Mouse (Mus musculus): ENCODE data around the gene Timm13. TPM values are rescaled to one million over a fixed set of nuclear protein-coding genes. Genes with fewer than 3 reads are reported as not detected.

The Timm13 gene
- total and polyA plus RNA-seq, 3 experiments = 174 to 243 (median 231) TPM

GRCm38 (mm10) chr10:80933421-80933979, 32.7 kb upstream of the Timm13 start:
- peak; percentile 46 for DNase-seq

DNA sequence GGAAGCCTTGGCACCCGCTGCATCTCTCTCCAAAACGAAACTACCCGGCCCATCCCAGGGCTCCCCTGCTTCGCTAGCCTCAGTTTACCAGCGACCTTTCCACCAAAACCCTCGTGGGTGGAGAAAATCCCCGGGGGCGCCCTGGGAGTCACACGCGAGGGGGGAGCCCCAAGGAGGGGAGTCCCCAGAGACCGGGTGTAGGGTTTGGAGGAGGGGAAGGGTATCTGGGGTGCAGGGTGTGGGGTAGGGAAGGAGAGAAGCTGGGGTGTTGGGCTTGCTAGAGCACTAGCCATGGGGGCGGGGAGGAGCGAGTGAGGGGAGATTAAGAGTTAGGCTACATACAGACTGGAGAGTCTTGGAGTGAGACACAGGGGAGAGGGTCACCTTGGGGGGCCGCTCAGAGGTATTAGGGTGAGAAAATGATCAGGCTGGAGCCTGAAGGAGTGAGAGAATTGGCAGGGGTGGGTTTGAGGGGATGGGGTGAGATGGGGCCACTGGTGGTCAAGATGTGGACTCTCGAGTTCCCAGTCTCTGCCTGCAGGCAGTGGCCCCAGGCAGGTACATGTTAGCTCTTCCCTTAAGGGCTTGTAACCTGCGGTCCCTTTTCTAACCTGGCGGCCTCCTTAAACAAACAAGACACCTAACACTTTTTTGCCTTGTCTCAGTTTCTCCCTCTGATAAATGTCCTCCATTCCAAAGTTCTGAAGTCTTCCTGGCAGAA, 32.1 kb upstream of the Timm13 start:
- DNase-seq = peak; percentile 37

DNA sequence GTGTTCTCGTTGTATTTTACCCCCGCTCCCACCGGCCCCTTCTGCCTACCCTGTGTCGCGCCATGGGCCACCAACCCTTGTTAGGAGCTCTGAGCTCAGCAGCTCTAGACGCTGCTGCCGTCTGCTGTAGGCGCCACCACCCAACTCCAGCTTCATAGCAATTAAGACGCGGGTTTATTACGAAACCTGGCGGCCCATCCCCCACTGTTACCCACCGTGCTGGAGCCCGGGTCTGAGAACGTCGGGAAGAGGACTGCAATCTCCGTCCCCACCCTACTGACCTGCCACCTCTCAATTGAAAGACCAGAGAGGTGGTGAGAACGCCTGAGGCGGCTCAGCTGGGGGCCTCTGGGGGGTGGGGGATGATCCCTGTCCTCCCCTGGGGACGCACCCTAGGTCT, 31.4 kb upstream of the Timm13 start:
- no peak for DNase-seq

- no peak for DNase-seq
Measured at GRCm38 (mm10) chr10:80931695-80932094, 30.9 kb upstream of the Timm13 start.

GRCm38 (mm10) chr10:80931153-80931671, 30.4 kb upstream of the Timm13 start:
- DNase-seq = peak; percentile 71

DNA sequence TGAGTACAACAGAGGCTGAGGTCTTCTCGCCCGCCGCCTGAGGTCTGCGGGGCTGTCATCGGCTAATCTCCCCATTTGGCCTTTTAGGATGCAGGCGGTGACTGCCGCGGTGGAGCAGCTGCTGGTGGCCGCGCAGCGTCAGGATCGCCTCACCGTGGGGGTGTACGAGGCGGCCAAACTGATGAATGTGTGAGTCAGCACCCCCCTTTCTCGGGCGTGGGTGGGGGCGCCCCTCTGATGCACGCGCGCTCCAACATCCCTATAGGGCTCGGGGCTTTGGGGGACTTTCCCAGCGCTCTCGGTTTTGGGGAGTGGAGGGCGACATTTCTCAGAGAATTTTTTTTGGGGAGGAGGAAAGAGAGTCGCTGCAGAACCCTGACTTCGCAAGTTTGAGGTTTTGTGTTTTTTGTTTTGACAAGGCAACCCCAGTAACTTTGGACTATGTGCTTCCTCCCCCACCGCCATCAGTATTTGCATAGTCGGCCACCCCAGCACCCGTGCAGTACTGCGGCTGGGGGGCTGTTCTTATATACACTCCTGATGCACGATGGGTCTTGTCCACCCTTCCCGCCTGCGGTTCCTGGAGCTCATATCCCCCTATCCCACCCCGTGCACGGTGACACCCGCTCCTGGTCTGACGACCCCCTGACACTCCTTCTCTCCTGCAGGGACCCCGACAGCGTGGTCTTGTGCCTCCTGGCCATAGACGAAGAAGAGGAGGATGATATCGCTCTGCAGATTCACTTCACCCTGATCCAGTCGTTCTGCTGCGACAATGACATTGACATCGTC, 29.8 kb upstream of the Timm13 start:
- peak; percentile 72 for DNase-seq

- peak; percentile 99 for DNase-seq
Measured at GRCm38 (mm10) chr10:80929299-80930226, 28.8 kb upstream of the Timm13 start, which contains the start of gene Gadd45b. Gene Gadd45b, plus strand, starts transcription at chr10:80930073.

DNA sequence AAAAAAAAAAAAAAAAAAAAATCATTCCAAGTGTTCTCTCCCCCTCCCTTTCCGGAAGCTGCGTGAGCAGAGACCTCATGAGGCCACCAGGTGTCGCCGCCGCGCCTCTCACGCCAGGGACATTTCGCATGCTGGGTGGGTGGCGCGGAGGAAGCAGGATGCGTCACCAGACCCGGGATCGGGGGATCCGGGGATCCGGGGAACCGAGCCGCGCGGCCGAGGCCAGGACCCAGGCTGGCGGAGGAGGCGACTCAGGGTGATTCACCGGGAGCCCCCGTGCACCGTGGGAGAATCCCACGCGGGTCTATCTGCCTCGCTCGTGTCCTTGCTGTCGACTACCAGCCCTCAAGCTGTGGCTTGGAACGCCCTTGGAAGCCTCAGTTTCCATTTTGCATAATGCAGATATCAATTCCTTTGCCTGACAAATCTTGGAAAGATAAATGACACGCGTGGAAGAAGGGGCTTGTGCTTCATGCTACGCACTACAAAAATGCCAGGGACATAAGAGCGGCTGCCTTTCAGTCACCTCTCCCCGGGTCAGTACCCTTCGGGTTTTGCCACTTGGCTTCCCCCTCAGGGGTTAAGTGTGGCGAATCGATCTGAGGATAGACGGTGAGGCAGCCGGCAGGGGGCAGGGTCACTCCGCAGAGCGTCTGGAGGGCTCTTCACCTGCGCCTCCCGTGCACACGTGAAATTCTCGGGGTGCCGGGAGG, 28.0 kb upstream of the Timm13 start:
- peak; percentile 94 for DNase-seq

DNA sequence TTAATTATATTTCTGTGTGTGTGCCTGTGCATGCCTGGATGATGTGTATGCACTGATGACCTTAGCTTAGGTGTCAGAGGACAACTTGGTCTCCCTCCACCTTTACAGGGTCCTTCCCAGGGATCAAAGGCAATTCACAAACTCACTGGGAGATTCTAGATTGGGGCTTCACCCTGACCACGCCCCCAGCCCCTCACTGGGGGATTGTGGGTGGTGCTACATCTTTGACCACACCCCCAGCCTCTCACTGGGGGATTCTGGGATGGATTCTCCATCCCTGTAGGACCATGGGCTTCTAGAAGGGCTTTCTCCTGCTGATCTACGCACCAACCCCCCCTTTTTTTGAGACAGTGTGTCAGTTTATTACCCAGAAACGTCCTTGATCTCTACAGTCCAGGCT, 24.7 kb upstream of the Timm13 start:
- DNase-seq = no peak

DNA sequence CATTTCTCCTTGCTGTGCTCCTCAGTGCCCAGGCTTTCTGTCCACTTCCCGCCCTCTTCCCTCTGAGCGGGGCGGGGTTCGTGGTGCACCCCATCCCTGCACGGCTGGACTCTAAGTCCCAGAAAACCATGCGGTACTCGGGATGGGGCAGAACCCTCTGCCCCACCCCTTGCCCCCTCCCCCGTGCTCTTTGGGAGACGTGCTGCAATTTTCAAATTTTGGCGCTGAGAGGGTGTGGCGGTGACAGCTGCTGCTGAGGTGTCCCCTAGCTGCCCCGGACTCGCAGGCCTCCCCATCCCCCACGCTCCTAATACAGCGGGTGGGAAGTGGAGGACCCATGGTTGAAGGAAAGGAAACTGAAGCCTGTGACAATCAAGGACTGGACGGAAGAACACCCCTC, 21.2 kb upstream of the Timm13 start:
- no peak for DNase-seq

GRCm38 (mm10) chr10:80917779-80918434, 17.1 kb upstream of the Timm13 start, which contains the start of gene Lmnb2:
Gene Lmnb2, minus strand, starts transcription at chr10:80918245.
- DNase-seq = peak; percentile 83

DNA sequence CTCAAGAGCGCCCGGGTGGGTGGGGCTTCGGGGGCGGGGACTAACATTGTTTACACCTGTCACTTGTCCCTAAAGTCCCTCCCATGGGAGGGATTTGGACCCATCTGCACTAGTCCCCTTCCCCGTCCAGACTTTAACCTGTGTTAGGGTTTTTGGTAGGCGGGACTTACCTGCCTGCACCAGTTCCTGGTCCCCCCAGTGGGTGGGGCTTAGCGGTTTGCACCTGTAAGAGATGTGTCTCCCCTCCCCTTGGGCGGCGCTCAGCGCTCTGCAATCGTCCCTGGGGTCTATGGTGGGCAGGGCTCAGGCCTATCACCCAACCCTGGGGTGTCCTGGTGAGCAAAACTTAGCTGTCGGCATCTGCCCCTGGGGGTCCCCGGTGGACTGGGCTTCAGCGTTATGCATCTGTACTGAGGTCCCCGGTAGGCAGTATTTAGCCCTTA, 16.6 kb upstream of the Timm13 start:
- DNase-seq = no peak

DNA sequence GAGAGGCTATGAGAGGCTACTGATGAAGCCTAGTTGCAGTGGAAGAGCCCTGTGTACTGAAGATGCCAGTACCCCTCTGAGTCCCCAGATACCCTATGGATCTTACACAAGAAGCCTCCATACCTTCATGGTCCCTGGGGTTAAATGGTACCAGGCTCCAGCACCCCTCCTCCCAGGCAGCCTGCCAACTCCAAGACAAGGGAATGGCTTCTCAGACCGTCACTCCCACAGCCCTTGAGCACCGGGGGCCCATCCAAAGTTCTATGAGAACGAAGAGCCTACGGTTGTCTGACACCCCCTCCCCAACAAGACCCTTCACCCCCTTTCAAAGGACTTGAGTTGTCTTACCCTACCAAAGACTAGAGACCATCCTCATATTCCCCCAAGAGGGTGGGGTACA, 15.0 kb upstream of the Timm13 start:
- DNase-seq = no peak

GRCm38 (mm10) chr10:80915260-80915659, 14.5 kb upstream of the Timm13 start:
- no peak for DNase-seq

DNA sequence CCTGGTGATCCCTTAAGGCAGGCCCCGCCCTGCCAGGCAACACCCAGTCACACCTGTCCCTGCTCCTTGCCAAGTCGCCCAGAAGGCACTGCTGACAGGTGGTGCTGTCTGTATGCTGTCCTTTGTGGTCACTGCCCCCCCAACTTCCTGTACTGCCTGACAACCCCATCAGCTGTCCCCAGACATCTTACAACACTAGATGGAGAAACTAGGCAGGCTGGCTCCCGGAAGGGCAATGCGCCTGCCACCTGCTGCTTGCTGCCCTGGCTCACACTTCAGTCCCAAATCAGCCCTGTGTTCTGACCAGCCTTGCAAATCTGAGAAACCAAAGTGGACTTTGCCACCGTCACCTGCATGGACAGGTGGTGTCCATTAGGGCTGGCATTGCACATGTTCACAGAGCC, 13.5 kb upstream of the Timm13 start:
- peak; percentile 5 for DNase-seq

DNA sequence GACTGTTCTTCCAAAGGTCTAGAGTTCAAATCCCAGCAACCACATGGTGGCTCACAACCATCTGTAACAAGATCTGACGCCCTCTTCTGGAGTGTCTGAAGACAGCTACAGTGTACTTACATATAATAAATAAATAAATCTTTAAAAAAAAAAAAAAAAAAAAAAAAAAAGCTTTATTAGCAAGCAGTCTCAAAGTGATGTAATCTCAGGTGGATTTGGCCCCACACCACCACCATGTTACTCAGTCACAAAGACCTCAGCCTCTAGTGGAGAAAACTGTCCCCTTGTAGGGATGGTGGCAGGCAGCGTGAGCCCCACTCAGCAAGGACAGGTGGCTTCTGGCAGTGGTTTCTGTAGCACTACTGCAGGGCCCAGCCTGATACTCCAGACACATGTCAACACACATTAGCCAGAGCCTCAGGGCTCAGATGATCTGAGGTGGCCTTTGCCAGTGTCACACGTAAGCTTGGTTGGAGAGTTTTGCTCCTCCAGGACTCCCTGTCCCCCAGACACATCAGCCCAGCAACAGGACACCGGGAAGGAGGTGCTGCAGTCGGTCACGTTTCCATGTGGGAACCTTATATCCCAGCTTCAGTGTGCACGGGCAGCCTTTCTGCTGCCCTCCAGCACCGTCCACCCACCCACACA, 12.7 kb upstream of the Timm13 start:
- DNase-seq = no peak

DNA sequence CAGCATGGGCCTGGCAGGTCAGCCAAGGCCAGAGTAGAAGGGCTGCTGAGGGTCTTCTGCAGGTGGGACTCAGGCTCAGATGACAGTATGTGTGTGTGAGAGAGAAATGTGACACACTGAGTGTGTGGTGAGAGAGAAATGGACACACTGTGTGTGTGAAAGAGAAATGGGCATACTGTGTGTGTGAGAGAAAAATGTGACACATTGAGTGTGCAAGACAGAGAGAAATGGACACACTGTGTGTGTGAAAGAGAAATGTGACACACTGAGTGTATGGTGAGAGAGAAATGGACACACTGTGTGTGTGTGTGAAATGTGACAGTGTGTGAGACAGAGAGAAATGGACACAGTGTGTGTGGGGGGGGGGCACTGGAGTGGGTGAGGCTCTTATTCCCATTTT, 11.1 kb upstream of the Timm13 start:
- no peak for DNase-seq

GRCm38 (mm10) chr10:80911354-80911753, 10.6 kb upstream of the Timm13 start:
- no peak for DNase-seq

- peak; percentile 4 for DNase-seq
Measured at GRCm38 (mm10) chr10:80909375-80910162, 8.8 kb upstream of the Timm13 start.
